Mouse (Mus musculus) kidney, adult 11 months (tissue): ENCODE data around the gene Car11.

ENCODE experiments used
- DNase-seq: peaks from one replicate; pipeline ENCODE4 v3.0.0; 2022

Gene Car11

DNA sequence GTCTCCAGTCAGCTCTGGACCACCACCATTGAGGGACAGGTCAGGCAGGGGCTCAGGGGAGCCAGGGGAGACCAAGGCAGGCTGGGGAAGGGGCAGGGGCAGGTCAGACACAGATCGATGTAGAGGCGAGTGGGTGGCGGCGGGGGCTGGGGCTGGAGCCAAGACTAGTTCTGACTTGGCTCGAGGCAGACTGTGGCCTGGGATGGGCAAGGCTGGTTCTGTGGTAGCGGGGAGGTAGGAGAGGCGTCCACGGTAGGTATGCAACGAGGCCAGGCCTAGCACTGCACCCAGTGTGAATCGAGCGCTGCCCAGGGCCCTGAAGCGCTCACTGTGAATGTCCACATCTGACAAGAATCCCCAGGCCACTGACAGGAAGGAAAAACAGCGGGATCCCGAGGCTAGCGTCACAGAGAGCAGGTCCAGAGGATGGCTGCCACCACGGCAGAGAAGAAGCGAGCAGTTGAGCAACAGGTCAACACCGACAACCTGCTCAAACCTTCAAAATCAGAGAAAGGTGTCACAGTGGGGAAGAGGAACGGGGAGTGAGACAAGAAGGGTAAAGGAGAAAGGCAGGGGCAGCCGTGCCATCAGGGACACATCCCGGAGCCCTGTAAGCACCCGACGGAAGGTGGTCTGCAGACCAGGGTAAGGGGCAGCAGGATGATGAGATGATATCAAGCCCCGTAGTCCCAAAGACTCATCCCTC is 11.8 kb downstream of the Car11 start:
- DNase-seq: peak; percentile 66

DNA sequence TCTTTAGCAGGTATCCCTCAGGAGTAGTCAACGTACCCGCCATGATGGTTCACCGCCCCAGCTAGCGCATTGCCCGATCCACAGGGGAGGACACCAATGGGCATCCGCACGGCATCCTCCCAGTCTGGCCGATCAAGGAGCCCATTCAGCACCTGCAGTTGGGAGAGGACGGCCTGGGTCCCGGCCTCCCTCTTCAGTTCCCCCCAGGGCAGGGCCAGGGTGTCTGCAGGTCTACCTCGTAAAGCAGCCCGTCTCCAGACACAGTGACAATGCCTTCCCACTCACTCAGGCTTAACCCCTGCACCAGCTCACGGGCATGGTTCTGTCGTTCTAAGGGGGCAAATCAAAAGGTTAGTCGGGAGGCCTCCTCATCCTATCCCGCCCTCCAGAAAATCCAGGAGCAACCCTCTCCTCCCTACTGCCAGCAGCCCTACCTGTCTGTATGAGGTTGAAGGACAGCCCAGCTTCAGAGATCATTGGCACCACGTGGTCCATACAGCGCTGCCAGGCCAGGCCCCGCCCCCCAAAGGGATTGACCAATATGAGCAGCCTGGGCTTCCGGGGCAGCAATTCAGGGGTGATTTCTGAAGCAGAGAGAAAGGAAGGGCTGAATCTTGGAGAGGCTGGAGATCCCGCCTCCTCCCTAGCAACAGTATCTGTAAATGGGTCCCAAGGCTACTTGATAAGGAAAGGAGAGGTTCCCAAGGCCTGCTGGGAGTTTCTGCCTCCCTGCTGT is 12.5 kb downstream of the Car11 start:
- DNase-seq: peak; percentile 96

DNA sequence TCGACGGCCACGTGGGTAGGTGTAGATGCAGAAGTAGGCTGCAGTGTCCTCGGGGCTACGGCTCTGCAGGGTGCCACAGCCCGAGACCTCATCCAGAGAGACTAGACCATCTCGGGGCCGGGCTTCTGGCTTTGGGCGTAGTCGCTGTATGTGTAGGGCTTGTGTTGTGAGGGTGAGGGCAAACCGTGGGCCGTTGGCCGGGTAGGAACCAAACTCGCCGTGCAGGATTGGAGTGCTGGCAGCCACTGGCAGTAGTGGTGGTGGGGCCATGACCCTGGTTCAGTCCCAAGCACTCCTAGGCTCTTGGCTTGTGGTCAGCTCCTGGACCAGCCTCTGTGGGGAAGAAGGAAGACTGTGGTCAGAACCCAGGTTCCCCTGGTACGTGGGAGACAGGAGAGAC is 13.8 kb downstream of the Car11 start:
- peak; percentile 67 for DNase-seq

DNA sequence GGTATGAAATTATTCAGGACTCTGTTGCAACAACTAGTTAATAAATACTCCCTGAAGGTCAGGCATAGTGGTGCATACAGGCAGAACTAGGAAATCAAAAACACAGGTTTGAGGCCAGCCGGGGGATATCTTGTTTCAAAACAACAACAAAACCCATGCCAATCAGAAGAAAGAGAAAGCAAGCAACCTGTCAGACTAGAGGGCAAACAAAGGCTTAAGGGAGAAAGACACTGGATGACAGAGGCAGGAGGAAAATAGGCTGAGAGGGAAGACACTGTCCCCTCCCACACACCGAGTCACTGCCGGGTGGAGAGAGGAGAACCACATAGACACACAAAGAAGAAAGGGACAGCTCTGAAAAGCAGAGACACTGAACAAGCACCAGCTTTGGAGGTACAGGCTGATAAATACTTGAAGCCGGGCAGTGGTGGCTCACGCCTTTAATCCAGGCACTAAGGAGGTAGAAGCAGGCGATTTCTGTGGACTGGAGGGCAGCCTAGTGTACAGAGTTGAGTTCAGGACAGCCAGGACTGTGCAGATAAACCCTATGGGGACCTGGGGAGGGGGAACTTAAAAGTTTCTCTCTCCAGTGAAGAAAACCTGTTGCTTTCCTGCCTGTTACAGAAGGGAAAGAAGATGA is 14.4 kb downstream of the Car11 start:
- DNase-seq: peak; percentile 50

DNA sequence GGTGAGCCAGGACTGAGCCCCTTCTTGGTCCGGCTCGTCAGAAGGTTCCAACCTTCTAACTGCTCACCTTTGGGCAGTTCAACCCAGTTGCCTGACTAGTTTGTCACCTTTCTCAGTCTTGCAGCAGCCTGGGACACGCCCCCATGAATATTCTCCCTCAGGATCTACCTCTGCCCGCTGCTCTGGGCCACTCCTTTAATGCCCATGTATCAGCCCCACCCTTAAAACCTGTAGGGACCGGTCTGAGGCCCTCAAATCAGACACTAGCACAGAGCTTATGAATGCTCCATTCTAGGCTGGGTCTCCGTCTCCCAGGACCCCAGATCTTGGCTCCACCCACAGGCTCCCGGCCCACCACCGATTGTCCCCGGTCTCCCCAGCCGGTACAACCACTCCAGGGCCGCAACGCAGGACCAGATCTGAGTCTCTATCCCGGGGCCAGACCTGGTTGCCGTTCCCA is 15.0 kb downstream of the Car11 start:
- DNase-seq: peak; percentile 85

DNA sequence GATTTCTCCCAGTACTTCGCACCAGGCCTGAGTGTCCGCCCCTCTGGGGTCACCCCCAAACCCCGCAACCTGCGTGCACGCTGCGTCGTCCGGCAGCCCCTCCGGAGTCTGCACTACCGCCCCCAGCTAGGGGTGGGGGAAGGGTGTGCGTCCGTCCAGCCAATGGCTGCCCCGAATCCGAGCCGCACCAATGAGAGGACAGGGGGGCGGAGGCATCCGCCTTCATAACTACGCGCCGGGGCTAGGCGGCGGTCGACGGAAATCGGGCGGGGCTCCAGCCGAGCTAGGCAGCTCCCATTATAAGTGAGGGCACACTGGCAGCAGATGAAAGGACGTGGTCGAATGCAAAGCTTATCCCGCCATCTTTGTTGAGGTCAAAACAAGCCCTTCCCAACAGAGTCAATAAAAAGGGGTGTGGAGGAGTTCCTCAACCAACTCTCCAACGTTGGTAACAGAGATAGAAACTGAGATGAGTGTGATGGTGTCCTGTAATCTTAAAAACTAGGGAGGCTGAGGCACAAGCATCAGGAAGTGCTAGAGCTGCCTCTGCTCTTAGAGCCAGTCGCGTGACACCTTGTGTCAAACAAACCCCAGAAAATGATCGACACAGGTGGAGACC is 15.6 kb downstream of the Car11 start, which contains the start of gene Rpl18:
Gene Rpl18, plus strand, starts transcription at position 368 of the 619 bp plus-strand sequence.
- DNase-seq: peak; percentile 99

DNA sequence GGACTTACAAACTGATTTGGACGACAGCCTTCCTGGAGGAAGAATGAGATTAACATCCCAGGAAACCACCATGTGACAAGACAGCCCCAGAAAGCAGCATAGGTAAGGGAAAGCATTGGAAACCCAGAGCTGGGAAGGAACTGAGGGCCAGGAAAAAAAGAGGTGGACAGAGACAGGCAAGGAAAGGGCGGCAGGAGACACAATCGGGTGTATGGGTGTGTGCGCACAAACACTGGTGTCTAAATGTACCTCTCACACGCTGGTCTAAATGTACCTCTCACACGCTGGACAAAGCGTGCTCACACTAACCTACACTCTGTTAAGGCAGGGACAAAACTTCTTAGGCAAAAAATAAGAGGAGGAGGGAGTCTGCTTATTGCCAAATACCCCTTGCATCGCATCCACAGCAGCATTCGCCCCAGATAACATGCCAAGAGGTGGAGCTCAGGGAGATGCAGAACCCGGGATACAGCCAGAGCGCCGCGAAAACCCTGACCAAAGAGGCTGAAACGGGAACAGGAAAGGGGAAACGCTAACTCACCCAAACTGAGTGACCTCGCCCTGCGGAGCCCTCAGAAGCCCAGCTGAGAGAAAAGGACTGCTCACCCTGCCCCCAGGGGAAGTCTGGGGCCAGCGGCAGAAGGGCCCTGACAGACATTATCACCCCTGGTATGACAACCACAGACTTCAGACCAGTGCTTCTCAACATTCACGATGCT is 16.3 kb downstream of the Car11 start:
- peak; percentile 50 for DNase-seq

DNA sequence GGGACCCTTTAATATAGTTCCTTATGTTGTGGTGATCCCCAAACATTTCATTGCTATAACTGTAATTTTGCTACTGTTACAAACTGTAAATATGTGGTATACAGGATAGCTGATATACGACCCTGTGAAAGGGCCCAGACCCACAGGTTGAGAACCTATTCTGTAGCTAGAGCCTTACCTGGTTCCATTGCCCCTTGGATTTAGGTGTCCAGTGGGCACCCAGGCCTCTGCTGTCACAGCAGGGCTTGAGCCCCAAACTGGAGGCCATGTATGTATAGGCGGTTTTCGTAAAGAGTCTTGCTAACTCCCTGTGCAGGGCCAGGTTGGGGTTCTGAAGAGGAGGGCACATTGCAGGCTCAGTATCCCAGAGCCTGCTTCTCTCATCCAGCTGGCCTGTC is 16.8 kb downstream of the Car11 start:
- no peak for DNase-seq

DNA sequence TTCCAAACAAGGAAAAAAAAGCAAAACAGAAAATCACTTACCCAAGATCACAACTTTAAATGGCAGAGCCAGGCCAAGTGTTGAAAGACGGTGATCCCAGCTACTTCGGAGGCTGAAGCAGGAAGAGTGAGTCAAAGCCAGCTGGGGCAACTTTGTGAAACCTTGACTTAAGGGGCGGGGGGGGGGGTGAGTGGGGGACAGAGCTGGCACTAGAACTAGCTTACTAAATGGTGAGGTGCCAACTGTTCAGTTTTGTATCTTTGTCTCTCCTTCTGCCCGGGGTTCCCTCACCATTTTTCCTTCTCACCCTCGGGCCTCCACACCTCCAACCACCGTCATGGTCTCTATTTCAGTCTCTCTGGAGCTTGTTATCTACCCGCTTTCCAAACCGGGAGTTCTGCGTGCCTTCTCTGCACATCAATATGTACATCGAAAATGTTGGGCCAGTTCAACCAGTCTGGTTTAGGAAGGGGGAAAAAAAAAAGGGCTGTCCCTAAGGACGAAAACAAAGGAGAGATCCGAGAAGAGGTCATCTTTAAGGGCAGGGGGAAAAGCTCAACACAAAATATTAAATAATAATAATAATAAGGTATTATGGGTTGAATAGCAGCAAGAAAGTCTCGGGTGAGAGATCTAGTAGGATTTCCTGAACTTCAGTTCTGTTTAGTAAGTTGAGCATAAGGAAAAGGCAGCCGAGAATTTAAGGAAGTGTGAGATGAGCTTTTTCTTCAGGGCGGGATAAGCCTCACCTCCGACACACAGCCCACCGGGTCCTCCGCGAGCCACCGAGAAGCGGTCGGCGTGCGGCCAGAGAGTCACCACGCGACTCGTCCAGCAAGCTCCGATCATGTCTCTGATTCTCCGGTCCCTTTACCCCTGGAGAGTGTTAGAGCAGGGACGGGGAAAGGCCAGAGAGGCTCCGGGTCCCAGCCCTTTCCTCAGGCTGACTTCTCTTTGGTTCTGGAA is 17.6 kb downstream of the Car11 start:
- no peak for DNase-seq

DNA sequence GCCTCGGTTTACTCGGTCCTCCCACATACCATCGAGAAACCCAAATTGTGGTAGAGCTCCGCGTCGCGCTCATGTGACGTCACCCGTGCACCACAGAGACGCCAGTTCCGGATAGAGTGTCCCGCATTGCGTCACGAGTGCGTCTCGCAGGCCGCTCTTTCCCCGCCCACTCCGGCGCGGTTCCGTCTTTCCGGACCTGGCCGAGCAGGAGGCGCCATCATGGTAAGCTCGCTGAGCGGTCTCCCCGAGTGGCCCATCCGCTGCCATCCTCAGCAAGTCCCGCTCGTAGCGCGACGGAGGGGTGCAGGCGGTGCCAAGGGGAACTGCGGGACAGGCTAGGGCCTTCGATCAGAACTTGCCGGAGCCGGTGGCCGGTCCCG is 18.3 kb downstream of the Car11 start, which contains the start of gene Sphk2:
Gene Sphk2, minus strand, starts transcription at position 85 of the 380 bp plus-strand sequence.
- DNase-seq: peak; percentile 97

DNA sequence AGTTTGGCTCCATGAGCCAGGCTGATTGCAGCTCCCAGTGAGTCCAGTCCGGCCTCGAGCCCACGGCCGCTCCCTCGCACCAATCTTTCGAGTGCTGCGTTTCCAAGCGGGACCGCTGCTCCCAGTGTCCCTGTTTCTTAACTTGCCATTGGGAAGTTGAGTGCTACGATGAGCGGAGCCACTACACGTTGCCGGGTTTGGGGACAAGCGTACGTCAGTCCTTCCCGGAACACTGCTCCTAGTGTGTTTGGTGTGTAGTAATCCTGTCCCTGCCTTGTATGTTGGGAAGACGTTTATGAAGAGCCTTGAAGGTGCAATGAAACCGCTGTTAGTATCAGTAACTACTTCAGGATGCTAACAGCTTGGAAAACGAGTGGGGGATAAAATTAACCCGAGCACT is 18.7 kb downstream of the Car11 start:
- DNase-seq: no peak

DNA sequence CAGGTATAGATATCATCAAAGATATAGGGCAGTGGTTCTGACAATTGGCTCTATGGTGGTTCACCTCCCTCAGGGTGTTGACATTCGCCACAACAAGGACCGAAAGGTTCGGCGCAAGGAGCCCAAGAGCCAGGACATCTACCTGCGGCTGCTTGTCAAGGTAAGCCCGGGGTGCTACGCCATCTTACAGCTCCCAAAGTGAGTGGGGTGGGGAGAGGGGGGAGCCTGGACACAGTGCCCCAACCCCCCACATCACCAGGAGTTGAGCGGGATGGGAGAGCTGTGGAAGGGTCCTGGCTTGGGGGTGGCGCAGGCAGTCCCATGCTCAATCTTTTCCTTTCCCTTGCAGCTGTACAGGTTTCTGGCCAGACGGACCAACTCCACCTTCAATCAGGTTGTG is 19.5 kb downstream of the Car11 start:
- no peak for DNase-seq

DNA sequence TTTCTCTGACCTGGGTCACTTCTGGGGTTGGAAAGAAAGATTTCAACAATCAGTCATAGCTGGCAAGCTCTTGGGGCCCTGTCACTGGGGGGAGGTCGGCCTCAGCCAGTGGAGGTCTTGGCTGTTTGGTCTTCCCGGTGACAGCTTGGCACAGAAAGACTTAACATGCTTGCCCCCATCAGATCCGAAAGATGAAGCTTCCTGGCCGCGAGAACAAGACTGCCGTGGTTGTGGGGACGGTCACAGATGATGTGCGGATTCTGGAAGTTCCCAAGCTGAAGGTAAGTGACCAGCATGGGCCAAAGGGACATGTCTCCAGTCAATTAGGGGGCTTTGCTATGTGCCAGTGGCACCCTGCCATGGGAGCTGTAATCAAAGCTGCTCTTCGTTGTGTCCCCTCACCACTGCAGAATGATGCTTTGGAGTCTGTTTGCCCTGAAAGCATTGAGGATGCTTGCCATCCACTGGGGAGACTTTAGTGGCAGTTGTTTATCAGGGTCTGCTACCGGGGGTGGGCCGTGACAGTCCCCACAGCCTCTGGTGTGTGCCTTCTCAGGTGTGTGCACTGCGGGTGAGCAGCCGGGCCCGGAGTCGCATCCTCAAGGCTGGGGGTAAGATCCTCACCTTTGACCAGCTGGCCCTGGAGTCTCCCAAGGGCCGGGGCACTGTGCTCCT is 20.2 kb downstream of the Car11 start:
- DNase-seq: no peak

DNA sequence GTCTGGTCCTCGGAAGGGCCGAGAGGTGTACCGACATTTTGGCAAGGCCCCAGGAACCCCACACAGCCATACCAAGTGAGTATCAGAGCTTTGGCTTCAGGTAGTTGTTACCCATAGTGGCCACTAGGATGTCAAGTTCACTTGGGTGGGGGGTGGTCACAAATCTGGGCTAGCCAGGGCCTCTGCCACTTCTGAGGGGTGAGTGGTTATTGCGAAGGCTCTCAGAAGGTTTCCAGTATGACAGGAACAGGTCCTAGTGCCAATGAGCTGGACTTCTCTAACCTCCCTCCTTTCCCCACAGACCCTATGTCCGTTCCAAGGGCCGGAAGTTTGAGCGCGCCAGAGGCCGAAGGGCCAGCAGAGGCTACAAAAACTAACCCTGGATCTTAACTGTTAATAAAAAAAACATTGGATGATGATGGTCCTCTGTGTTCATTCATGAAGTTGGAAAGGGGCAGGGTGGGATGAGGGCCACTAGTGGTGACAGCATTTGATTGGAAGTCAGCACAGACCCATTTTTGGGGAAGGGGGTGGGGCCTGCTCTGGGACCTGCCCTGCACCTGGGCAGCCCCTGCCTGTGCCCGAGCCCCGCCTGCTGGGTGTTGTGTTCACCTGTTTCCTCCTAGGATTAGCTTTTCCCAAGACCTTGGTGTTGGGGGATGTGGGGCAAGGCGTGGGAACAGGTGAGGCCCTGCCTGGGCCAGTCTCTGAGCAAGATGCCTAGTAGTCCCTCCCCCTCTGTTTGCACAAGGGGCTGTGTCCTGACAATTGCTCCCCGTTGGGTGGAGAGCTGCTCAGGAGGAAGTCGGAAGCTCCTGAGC is 21.0 kb downstream of the Car11 start, which contains the start of gene Fam83e:
Gene Fam83e, plus strand, starts transcription at position 800 of the 821 bp plus-strand sequence.
- DNase-seq: no peak

DNA sequence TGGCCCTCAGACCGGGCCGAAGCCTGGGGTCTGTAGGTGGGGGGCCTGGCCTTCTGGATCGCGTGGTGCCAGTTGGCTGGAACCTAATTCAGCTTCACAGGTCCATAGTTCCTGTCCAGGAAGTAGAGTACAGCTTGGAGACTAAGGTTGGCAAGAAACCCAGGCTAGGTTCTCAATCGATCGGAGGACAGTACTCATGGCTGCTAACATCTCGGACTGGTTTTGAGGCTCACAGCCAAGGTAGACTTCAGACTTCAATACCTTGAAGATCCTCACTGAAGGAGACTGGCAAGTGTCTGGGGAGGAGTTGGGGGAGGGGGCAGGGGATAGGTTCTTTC is 21.6 kb downstream of the Car11 start:
- no peak for DNase-seq

DNA sequence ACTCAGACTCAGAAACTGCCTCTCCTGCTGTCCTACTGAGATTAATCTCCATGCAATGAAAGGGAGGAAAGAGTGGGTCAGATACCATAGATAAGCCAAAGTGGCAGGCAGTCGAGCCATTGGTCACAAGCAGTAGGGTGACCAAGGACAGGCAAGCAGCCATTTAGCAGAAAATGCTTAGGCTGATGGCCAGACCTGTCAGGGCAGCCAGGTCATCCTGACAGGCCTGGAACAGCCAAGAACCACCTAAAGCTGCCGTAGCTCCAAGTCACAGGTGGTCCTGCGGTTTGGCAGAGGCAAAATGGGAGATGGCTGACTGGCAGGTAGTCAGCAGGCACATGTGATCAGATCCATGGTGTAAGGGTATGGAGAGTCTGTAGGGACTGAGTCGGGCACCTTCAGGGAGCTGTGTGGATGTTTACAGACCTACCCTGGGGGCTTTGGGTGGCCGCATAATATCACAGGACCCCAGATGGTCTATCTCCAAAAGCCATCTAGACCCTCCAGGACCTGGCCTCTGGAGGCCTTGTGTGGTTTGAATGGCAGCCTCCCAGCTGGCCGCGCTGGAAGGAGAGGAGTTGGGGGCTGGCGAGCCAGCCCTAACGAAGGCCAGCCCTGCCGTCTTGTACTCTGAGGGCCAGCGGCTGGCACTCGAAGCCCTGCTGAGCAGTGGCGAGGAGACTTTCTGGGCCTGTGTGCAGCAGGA is 22.2 kb downstream of the Car11 start:
- DNase-seq: no peak

DNA sequence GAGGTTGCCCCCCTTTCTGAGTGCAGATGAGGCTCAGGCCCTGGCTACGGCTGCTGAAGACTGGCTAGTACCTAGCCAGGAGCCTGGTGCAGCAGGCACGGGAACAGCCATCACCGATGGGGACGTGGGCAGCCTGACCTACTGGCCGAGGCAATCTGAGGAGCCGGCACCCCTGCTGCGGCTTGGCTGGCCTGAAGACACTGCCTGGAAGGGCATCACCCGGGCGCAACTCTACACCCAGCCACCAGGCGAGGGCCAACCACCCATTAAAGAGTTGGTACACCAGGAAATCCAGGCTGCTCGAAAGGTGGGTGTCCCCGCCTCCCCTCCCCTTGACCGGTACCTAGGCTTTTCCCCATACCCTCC is 22.7 kb downstream of the Car11 start:
- DNase-seq: no peak

DNA sequence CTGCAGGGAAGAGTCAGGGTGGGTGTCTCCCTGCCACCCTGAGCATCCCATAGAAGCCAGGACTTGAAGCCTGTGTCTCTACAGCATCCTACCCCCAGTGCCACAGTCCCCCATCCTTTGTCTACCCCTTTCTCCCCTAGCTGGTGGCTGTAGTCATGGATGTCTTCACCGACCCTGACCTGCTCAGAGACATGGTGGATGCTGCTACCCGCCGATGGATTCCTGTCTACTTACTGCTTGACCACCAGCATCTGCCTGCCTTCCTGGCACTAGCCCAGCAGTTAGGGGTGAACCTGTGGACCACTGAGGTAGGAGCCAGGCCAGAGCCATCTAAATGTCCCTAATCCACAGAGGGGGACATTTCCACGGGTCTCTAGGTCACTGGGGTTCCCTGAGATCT is 23.7 kb downstream of the Car11 start:
- DNase-seq: no peak

DNA sequence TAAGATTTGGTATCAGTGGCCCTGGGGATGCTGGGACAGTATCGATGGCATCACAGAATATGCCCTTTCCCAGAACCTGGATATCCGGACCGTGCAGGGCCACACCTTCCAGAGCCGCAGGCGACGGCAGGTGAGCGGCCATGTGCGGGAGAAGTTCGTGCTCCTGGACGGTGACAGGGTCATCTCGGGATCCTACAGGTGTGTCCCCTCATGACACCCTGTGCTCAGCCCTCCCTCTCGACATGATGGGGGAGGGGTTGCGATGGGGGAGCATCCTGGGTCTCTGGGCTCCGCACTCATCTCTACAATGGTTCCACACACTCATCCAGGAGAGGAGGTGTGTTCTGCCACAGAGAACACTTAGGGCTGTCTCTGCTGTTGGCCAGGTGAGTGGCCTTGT is 24.1 kb downstream of the Car11 start:
- no peak for DNase-seq
